Mouse (Mus musculus) limb, embryonic 12.5 days (tissue): ENCODE data around the gene Uqcr11. TPM values are rescaled to one million over a fixed set of nuclear protein-coding genes. Genes with fewer than 3 reads are reported as not detected.

Experiments used
- ATAC-seq: fragments of 200-750 bp; cut with Nextera tagmentation; 2 replicates; pipeline ENCODE4 v1.8.0; 2017; ENCODE audit warnings: low read depth, moderate TSS enrichment; ENCODE audit not compliant: insufficient number of reproducible peaks, insufficient read depth, low FRiP score, low TSS enrichment
- H3K27ac ChIP-seq: fragments of 300-500 bp; sonication (generic); 2 replicates; pipeline ENCODE4 v1.5.1; 2016; ENCODE audit warnings: mild to moderate bottlenecking, moderate library complexity
- H3K27me3 ChIP-seq: fragments of 300-500 bp; sonication (generic); 2 replicates; pipeline ENCODE4 v1.6.1; 2016; ENCODE audit warnings: mild to moderate bottlenecking, moderate library complexity
- H3K36me3 ChIP-seq: fragments of 300-500 bp; sonication (generic); 2 replicates; pipeline ENCODE4 v1.6.1; 2016; ENCODE audit warnings: mild to moderate bottlenecking, moderate library complexity
- H3K4me1 ChIP-seq: fragments of 300-500 bp; sonication (generic); replicated peaks from 2 replicates; pipeline ENCODE4 v1.6.1; 2016
- H3K4me2 ChIP-seq: fragments of 300-500 bp; sonication (generic); 2 replicates; pipeline ENCODE4 v1.6.1; 2016; ENCODE audit warnings: mild to moderate bottlenecking, moderate library complexity
- H3K4me3 ChIP-seq: fragments of 300-500 bp; sonication (generic); replicated peaks from 2 replicates; pipeline ENCODE4 v1.5.1; 2016; ENCODE audit warnings: mild to moderate bottlenecking
- H3K9ac ChIP-seq: fragments of 300-500 bp; sonication (generic); replicated peaks from 2 replicates; pipeline ENCODE4 v1.6.1; 2016; ENCODE audit warnings: mild to moderate bottlenecking, moderate library complexity
- H3K9me3 ChIP-seq: fragments of 300-500 bp; sonication (generic); 2 replicates; pipeline ENCODE4 v1.6.1; 2016; ENCODE audit warnings: mild to moderate bottlenecking, moderate library complexity
- WGBS: fragments of 180-500 bp; shearing (Covaris S2); methylation state at CpG from one replicate; pipeline ENCODE4 v1.1.7; 2016; 5-methylcytosine and 5-hydroxymethylcytosine counted together
- polyA plus RNA-seq: library from polyadenylated mRNA; unstranded; fragments of >200 nt; fragmentation: Nextera tagmentation; extraction: Ambion mirVana; gene quantifications from 2 replicates; pipeline ENCODE4 v1.2.1, GENCODE M21; 2016

Uqcr11 gene
- polyA plus RNA-seq, 1 experiment from 2014 or later: 416 TPM

GRCm38 (mm10) chr10:80431570-80432386 is 25.1 kb upstream of the Uqcr11 start:
- peaks cover 23% of the 10 kb centered on the region for H3K4me1 ChIP-seq
- H3K9ac ChIP-seq: peak overlapping the region; percentile 100
- peak overlapping the region; percentile 95 for H3K4me2 ChIP-seq
- H3K4me3 ChIP-seq: peak overlapping the region; percentile 97
- H3K36me3 ChIP-seq: peaks cover 45% of the 10 kb centered on the region
- no peaks in the 10 kb centered on the region; the same call in none of the 2 replicates for H3K27me3 ChIP-seq
- ATAC-seq: no peak
- H3K27ac ChIP-seq: peak overlapping the region; percentile 93
- H3K9me3 ChIP-seq: no peaks in the 10 kb centered on the region
- 14% methylated on average over 16 of the region's 16 CpGs for WGBS

- H3K9me3 ChIP-seq: peaks cover 5% of the 10 kb centered on the region; the same call in 1 of the 2 replicates
- ATAC-seq: no peak
- peak overlapping the region; percentile 95 for H3K4me2 ChIP-seq
- H3K9ac ChIP-seq: peak overlapping the region; percentile 100; the same call in 1 of the 2 replicates
- H3K36me3 ChIP-seq: peaks cover 58% of the 10 kb centered on the region
- WGBS: 75% methylated on average over 8 of the region's 8 CpGs
- peaks cover 20% of the 10 kb centered on the region for H3K4me1 ChIP-seq
- H3K27ac ChIP-seq: no peak overlapping the region
- peak overlapping the region; percentile 97; the same call in 1 of the 2 replicates for H3K4me3 ChIP-seq
- no peaks in the 10 kb centered on the region for H3K27me3 ChIP-seq
Observed at GRCm38 (mm10) chr10:80430375-80430980, 23.8 kb upstream of the Uqcr11 start.

GRCm38 (mm10) chr10:80429800-80430199 is 23.2 kb upstream of the Uqcr11 start:
- H3K27ac ChIP-seq: no peak overlapping the region
- no peak overlapping the region for H3K4me2 ChIP-seq
- peaks cover 20% of the 10 kb centered on the region for H3K4me1 ChIP-seq
- H3K4me3 ChIP-seq: no peak overlapping the region
- WGBS: 89% methylated on average over 8 of the region's 8 CpGs
- no peaks in the 10 kb centered on the region for H3K27me3 ChIP-seq
- H3K9me3 ChIP-seq: peaks cover 11% of the 10 kb centered on the region; the same call in 1 of the 2 replicates
- peaks cover 65% of the 10 kb centered on the region for H3K36me3 ChIP-seq
- 0 out of 2 replicates have a peak overlapping the region, but pooled peaks have one; percentile 27 for H3K9ac ChIP-seq
- no peak for ATAC-seq

GRCm38 (mm10) chr10:80425041-80425440 is 18.4 kb upstream of the Uqcr11 start:
- H3K36me3 ChIP-seq: peaks cover 99% of the 10 kb centered on the region
- H3K27ac ChIP-seq: no peak overlapping the region
- H3K9me3 ChIP-seq: peaks cover 11% of the 10 kb centered on the region; the same call in 1 of the 2 replicates
- H3K27me3 ChIP-seq: no peaks in the 10 kb centered on the region
- H3K9ac ChIP-seq: no peak overlapping the region
- WGBS: 92% methylated on average over 3 of the region's 3 CpGs
- no peak for ATAC-seq
- peaks cover 7% of the 10 kb centered on the region for H3K4me1 ChIP-seq
- no peak overlapping the region for H3K4me2 ChIP-seq
- no peak overlapping the region for H3K4me3 ChIP-seq

GRCm38 (mm10) chr10:80423562-80423961 is 16.9 kb upstream of the Uqcr11 start:
- Histone ChIP-seq H3K4me3 (no peak overlapping the region), H3K27ac (no peak overlapping the region), H3K36me3 (peaks cover 99% of the 10 kb centered on the region), H3K4me1 (peaks cover 16% of the 10 kb centered on the region; the same call in 1 of the 2 replicates), H3K4me2 (no peak overlapping the region), H3K9me3 (peaks cover 11% of the 10 kb centered on the region; the same call in 1 of the 2 replicates), H3K27me3 (no peaks in the 10 kb centered on the region), H3K9ac (no peak overlapping the region)
- 48% methylated on average over 4 of the region's 4 CpGs for WGBS
- ATAC-seq: no peak

- peaks cover 17% of the 10 kb centered on the region; the same call in 1 of the 2 replicates for H3K4me1 ChIP-seq
- 94% methylated on average over 9 of the region's 9 CpGs for WGBS
- peaks cover 11% of the 10 kb centered on the region; the same call in 1 of the 2 replicates for H3K9me3 ChIP-seq
- no peak overlapping the region for H3K4me2 ChIP-seq
- no peak for ATAC-seq
- peaks cover 99% of the 10 kb centered on the region for H3K36me3 ChIP-seq
- H3K27me3 ChIP-seq: no peaks in the 10 kb centered on the region
- no peak overlapping the region for H3K27ac ChIP-seq
- H3K4me3 ChIP-seq: no peak overlapping the region
- no peak overlapping the region for H3K9ac ChIP-seq
Observed at GRCm38 (mm10) chr10:80421651-80422472, 15.2 kb upstream of the Uqcr11 start.

- no peak for ATAC-seq
- Histone ChIP-seq H3K27ac (no peak overlapping the region), H3K4me3 (no peak overlapping the region), H3K9ac (no peak overlapping the region), H3K4me1 (peaks cover 17% of the 10 kb centered on the region; the same call in 1 of the 2 replicates), H3K4me2 (no peak overlapping the region), H3K36me3 (peaks cover 99% of the 10 kb centered on the region), H3K9me3 (peaks cover 11% of the 10 kb centered on the region; the same call in 1 of the 2 replicates), H3K27me3 (no peaks in the 10 kb centered on the region)
- WGBS: 96% methylated on average over 8 of the region's 8 CpGs
Observed at GRCm38 (mm10) chr10:80421208-80421607, 14.6 kb upstream of the Uqcr11 start.

- Histone ChIP-seq H3K4me1 (peaks cover 17% of the 10 kb centered on the region; the same call in 1 of the 2 replicates), H3K9me3 (peaks cover 9% of the 10 kb centered on the region; the same call in 1 of the 2 replicates), H3K27me3 (no peaks in the 10 kb centered on the region), H3K4me2 (no peak overlapping the region), H3K36me3 (peaks cover 99% of the 10 kb centered on the region), H3K9ac (no peak overlapping the region), H3K27ac (no peak overlapping the region), H3K4me3 (no peak overlapping the region; the same call in 1 of the 2 replicates)
- no peak for ATAC-seq
- 91% methylated on average over 10 of the region's 10 CpGs for WGBS
Observed at GRCm38 (mm10) chr10:80420729-80421128, 14.1 kb upstream of the Uqcr11 start.

- Histone ChIP-seq H3K27me3 (no peaks in the 10 kb centered on the region), H3K4me2 (no peak overlapping the region), H3K27ac (no peak overlapping the region), H3K36me3 (peaks cover 99% of the 10 kb centered on the region), H3K4me1 (peaks cover 17% of the 10 kb centered on the region; the same call in 1 of the 2 replicates), H3K9ac (no peak overlapping the region), H3K4me3 (no peak overlapping the region), H3K9me3 (no peaks in the 10 kb centered on the region)
- WGBS: 89% methylated on average over 8 of the region's 8 CpGs
- ATAC-seq: no peak
Observed at GRCm38 (mm10) chr10:80419419-80419818, 12.8 kb upstream of the Uqcr11 start.

GRCm38 (mm10) chr10:80418311-80418710 is 11.7 kb upstream of the Uqcr11 start:
- H3K9me3 ChIP-seq: no peaks in the 10 kb centered on the region
- H3K36me3 ChIP-seq: peaks cover 99% of the 10 kb centered on the region
- H3K27ac ChIP-seq: no peak overlapping the region
- H3K4me3 ChIP-seq: no peak overlapping the region
- no peaks in the 10 kb centered on the region for H3K27me3 ChIP-seq
- no peak overlapping the region for H3K9ac ChIP-seq
- H3K4me2 ChIP-seq: no peak overlapping the region
- ATAC-seq: no peak
- 76% methylated on average over 3 of the region's 3 CpGs for WGBS
- H3K4me1 ChIP-seq: peaks cover 11% of the 10 kb centered on the region; the same call in 1 of the 2 replicates
